Mouse (Mus musculus) left cerebral cortex, adult 18-20 months (tissue): ENCODE measurements around the gene Mgat4c. TPM values are rescaled to one million over a fixed set of nuclear protein-coding genes. Genes with fewer than 3 reads are reported as not detected.
"Not testable (repeated sequence)": the region's sequence is repeated elsewhere in the genome, so short reads cannot be mapped to it uniquely, and the experiment has no call there.

Experiments
- DNase-seq, 2 experiments: peaks; one replicate each; pipeline ENCODE4 v3.0.0; 2021 to 2022; ENCODE audit warnings: low spot score in 2 of 2, mixed read lengths in 1 of 2
- total RNA-seq, 2 experiments: library from RNA; stranded (reverse); gene quantifications; 2 replicates each; pipeline ENCODE4 v1.2.3; 2021

Gene Mgat4c
- total RNA-seq, 2 experiments from 2014 or later = 11.7 to 14.6 TPM

DNA sequence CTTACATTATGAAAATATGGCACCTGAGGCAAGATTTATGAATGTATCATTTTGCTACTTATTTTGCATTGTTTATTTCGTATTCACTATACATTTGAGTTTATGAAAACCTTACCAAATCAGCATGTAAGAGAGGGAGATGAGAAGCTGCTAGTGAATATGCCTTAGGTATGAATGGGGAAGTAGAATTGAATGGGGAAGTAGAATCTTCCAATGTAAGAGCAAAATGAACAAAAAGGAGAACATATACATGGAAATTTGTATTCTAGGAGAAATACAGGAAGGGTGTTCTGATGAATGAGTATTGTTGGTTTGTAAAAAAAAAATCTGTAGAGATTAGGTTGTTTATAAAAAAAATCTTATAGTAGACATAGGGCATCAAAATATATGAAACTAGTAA, 441.9 kb downstream of the Mgat4c start:
- no peak for DNase-seq

DNA sequence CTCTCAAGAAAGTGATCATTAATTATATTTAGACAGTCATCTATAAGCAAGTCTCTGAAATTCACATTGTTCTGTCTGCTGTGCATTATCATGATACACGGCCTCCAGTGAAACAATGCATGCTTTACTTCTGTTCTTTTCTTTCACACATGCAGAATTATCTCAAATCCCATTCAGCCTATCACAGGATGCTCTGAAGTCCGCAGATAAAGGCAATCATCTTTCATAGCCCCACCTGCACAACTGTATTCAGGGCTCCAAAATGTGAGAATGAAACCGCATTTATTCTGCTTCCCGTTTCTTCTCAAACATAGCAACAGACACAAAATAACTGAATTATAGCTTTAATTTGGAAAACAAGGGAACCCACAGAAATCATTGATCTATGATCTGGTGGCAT, 446.1 kb downstream of the Mgat4c start:
- DNase-seq = no peak

DNA sequence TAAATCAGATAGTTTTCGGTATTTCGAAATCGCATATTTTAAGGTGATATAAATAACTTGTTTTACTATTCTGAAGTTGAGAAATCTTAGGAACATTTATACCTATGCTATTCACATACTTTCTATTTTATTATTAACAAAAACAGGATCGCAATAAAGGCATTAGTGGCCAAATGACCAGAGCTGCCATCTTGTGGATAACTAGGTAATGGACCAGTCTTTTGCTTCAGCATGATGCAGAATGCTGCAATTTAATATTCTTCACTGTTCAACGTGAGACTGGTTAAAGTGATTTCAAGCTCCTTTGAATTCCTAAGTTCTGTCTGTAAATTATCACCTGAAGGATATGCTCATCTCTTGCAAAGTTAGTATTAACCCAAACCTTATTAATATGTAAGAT, 473.6 kb downstream of the Mgat4c start:
- no peak for DNase-seq

DNA sequence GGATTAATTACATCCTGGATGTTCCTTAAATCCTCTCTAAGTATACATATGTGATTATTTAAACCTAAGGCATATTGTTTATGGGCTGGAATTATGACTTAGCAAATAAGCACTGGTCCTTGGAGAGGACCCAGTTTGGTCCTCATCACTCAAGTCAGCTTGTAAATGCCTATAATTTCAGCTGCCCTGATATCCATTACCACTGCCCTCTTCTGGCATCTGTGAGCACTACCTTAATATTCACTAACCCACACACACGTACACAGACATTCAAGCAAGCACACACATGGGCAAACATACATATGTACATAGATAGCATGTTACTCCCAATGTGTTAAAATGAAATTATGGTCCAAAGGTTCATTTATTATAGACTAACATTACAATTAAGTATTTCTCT, 474.6 kb downstream of the Mgat4c start:
- DNase-seq = no peak

DNA sequence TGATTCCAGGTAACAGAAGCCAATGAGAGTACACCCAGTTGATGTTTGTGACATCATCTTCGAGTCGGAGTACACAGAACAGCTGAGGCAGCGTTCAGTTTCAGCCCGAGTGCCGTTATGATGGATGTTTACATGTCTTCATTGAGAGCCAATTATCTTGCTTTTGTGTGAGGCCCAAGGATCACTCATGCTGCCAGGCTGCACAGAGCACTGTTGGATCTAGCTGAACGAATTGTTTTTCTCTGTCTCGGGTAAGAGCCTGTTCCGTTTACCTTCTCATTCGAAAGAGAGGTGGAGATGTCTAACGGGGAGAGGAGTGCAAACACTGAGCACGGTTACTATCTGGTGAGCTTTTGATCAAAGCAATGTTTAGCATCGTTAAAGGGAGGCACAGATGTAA, 477.5 kb downstream of the Mgat4c start:
- DNase-seq = peak; percentile 2 to 11

DNA sequence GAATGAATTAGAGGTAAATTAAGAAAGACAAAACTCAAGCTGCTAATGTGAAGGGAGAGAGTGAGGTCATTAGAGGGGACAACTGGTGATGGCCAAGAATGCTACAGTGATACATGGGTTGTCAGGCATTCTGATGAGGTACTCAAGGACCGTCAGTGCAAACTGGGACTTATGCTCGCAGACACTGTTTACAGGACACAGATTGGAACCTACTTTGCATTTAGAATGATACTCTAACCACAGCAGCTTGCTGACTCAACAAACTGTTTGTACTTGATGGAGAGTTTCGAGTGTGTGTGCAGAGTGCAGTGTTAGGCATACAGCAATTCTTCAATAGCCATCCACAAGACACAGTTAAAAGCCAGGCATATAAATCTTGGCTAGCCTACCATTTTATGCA, 503.4 kb downstream of the Mgat4c start:
- DNase-seq = peak in 1 of 2 experiments; percentile 8

DNA sequence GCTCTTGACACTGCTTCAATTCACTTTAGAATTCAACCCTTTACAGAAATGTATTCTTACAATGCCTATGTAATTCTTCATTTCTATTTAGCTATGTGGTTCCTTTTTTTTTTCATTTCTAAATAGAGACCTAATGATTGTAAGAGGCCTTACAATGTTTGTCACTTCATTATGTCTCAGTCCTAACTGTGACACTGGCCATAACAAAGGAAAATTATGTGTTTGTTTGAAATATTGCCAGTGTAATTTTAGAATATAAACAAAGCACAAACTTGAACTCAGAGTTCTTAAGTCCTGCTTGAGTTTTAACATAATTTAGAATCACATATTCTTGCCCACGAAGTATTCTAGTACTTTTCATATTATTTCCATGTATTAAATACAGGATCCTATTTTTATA, 510.4 kb downstream of the Mgat4c start:
- DNase-seq = no peak

DNA sequence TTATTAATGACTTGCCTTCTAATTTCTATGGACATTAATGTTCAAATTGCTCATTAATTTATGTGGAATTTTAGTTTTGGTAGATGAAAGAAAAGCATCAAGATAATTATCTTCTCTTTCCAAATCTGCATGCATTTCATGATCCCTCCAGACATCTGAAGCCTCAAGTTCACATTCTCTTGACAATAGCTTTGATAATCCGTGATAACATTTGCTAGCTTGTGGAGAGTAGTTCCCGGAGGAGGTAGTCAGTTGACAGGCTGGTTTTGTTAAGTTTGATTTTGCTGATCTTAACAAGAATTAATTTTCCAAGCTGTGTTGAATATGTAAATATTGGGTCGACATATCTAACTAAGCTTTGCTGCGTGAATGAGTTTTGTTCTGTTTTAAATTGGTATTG, 515.6 kb downstream of the Mgat4c start:
- no peak for DNase-seq

DNA sequence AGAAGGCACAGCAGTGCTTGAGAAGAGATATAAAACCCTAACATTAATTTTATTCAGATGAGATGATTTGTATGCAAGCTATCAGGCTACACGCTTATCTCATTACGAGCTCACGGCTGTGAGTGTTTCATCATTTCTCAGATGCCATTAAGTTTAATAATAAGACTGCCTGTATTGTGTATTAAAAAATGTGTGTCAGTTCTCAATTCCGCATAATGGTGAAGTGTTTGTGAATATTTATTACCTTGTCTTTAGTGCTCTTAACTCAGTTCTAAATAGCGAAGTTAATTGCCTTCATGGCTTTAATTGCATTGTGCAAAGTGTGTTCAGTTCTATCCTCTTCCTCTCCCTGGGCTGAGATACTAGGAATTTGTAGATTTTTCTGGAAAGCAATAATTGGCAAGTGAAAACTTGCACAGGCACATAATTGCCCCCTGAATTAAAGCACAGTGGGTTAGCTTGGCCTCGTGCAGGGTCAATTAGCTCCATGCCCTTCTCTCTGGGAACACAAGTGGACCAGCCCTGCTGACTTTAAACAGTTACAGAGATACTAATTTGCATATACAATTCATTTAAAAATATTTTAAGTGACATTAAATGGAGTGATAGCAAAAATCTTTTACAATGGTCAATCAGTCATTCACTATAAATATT, 557.4 kb downstream of the Mgat4c start:
- DNase-seq = no peak

DNA sequence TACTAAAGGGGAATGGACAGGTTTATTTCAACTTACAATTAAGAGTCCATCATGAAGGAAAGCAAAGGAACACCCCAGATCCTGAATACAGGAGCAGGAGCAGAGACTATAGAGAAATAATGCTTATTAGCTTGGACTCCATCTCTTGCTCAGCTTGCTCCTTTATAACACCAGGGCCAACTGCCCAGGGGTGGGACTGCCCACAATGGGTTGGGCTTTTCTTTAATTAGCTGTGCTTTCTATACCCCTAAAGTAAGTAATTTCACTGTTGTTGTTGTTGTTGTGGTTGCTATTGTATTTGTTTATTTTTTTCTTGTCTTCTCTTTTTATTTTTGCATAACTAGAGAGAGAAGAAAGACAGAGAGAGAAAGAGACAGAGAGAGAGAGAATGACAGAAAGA, 562.6 kb downstream of the Mgat4c start:
- DNase-seq = no peak

DNA sequence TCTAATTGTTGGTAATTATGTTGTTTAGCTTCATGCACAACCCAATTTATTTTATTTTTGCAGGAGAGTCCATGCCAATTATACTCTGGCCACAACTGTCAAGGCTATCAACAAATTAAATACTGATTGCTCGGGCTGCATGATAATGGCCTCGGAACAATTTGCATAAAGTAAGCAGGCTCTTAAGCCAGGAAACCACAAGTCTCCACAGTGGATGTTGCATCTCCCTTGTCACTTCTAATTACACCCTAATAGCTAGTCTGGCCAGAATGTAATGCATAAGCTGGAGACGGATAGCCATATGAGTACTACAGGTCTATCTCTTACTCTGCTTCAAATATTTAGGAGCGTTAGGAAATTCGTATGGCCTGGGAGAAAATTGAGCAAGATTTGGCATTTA, 563.3 kb downstream of the Mgat4c start:
- no peak for DNase-seq

DNA sequence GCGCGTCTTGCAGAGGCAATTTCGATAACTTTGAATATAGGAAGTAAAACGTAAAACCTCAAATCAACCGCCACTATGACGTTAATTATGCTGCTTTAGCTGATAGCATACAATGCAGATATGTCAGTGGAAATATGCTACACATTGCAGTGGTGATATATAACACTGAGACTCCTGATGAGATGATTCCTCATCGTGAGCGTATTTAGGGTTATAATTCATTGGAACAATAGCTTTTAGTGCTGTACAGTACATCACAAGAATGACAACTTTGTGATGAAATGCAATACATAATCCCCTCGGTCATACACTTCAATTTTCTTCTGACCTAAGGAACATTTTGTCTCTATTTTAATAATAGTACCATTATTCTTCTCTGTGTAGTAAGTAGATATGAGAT, 564.0 kb downstream of the Mgat4c start:
- no peak for DNase-seq

DNA sequence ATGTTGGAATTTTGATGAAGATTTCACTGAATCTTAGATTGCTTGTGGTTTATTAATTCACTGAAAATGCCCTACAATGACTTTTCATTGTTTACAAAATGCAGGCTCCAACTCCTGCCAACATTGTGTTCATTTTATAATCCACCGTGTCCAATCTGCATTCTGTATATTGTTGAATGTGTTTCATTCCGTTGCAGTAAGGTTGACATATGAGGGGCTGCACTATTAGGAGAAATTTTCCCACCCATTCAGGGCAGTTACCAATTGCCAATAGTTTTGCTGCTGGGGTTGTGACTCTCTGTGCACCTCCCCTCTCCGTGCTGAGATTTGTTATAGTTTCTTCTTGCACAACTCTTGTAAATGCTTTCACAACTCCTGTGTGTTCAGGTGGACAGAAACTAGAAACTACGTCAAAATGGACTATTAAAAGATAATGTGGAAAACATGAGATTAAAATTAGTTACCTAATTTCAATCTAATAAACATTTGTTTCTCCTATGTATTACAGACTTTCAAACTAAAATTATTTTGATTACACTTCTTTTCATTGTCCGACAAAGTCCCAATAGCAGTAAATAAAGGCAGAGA, 627.7 kb downstream of the Mgat4c start:
- DNase-seq = no peak

DNA sequence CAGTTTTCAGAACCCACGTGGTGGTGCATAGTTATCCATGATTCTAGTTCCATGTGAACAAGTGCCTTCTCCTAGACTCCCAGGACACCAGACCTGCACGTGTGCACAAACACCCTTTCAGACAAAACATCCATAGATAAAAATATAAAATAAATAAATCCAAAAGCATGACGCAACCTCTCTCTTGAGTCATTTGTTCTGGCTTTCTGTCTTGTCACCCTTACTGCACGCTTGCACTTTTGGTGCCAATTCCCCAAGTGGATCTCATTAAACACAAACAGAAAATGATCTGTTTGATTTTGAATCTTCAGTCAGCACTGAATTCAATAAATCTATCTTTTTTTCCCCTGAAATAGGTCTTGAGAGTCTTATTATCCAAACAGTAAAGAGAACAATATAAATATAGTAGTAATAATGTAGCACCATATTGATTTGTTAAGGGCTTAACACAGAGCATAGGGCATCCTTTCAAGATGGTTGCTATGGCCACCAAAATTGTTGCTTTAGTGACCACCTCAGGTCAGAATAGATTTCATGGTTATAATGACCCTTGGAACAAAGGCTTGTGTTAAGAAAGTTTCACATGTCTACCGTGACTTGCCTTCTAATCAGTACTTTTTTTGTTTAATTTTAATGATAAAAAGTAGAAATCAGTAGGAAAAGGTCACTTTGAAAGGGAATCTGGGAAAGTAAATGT, 684.5 kb downstream of the Mgat4c start:
- no peak for DNase-seq

DNA sequence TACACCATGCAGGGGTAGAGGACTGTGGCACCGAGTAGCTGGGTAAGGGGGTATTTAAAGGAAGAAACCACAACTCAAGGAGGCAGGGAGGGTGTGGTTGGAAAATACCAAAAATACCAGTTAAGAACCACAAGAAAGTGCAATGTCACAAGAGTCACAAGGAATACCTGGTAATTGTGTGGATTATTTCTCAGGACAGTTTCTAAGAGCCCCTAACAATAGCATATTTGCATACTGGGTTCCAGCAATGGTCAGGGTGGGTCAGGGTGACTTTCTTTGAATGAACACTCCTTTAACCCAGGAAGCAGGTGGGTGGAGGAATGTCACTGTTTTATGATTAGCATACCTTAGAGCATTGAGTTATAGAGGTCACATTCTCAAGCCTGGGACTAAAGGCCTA, 689.3 kb downstream of the Mgat4c start:
- no peak for DNase-seq

DNA sequence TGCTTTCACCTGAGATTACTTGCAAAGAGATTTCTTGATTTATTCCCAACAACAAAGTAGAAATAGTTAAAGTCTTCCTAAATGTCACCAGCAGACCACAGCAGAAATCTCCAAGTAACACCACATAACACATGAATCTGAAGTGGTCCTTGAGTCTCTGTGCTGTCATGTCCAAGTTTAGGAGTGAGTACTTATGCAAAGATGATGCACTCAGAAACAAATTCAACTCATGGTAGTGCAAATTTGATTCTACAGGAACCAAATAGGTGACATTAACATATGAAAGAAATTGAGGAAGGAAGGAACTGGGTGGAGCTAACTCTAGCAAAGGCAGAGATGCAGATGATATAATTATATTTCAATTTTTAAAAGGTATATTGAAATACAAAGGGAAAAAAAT, 690.8 kb downstream of the Mgat4c start:
- no peak for DNase-seq

DNA sequence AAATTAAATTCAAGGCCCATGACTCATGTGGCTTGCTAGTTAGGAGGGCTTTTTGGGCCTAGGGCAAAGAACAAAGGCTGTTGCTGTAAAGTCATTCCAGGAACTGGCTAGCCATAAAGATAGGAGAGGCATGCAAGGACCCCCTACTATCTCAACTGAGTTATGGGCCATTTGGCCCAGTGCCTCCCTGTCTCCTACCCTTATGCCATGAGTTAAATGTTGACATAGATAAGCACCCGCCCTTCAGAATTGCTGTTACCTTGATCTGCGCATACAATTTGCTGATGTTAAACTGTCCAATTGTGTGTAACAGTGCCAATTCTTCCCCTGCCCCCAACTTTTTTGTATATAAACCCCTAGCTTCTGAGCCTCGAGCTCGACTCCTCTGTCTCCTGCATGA, 692.8 kb downstream of the Mgat4c start:
- no peak for DNase-seq

DNA sequence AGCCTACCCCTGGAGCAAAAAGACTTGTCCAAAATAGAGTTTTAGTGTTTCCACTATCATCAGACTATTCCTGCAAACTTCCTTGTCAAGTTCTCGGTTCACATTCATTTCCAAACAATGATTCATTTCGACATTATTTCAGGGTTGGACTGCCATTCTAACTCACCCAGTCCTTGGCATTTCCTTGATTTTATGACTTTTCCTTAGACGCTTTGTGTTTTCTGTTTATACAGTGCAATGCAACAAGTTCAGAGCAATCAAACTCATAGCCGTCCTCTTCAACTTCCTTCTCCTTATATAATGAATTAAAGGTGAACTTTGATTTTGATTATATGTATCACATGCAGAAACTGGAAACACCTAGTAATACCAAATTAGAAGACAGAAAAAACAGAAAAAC, 696.1 kb downstream of the Mgat4c start:
- no peak for DNase-seq

DNA sequence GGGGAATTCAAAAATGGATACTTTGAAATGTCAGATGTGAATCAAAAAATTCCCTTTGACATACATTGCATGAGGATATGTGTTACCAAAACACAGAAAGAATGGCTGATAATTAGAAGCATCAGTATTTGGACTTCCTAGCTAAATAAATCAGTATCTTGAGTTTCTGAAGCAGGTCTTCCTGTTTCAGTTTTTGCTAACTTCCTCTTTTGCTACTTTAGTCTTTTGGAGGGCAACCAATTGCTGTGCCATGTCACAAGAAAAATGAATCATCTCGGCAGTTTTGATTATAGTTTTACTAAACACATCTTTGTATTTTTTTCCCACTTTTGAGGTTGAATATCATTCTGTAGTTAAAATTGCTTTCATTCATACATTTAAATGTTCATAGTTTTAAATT, 707.9 kb downstream of the Mgat4c start:
- DNase-seq = no peak

DNA sequence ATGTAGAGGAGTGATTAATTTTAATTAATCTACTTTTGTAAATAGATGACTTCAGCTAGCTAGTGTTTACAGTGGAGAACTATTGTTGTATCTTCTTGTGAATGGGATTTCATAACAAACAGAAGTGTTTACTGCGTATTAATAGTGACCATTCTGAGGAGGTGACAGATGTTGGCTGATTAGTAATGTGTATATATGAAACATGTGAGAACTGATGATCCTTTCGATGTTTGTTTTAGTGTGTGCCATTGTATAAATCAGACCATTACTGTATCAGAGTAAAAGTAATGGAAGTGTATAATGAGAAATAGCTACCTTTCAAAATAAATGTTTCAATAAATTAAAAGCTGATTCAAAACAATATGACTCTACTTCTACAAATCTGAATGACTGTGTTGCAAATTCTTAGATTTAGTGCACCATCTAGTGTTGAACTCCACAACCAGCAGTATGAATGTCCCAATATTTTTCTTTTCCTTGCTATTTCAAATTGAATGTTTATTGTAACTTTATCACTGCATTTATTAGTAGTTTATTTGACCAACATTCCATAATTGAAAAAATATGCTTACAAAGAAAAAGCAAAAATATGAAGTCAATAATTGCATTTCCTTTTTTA, 736.5 kb downstream of the Mgat4c start:
- no peak for DNase-seq

DNA sequence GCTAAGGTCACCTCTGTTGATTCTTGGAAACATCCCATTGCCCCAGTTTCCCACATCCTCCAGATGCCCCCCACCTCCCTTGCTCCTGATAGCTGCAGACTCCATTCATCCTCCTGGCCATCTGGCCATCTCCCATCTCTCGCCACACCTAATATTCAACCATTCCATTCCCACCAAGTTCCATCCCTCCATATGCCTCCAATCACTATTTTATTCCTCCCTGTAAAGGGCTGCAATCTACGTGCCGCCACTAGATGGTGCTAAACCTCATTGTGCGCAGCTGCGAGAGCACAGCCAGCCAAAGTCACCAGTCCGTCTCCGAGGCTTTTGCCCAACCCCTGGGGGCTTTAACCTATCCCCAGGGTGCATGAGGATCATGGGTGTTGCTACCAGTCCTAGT, 753.8 kb downstream of the Mgat4c start:
- peak; percentile 19 to 49 for DNase-seq

DNA sequence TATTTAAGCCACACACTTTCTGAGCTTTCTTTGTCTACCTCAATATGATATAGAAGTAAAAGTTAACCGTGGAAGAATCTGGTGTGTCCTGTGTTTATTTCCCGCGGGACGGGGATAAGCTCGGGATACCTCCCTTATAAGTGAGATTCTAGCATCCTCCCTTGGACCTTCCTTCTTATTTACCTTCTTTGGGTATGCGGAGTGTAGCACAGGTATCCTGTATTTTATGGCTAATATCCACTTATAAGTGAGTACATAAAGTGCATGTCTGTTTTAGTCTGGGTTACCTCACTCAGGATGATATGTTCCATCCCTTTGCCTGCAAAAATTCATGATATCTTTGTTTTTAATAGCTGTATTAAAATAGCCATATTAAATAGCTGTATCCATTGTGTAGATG, 754.2 kb downstream of the Mgat4c start:
- not testable (repeated sequence) for DNase-seq
